Mouse (Mus musculus) liver, embryonic 11.5 days (tissue): ENCODE data around the gene Dctn3. TPM values are rescaled to one million over a fixed set of nuclear protein-coding genes. Genes with fewer than 3 reads are reported as not detected.

Experiments
- ATAC-seq: fragments of 200-750 bp; cut with Nextera tagmentation; replicated peaks from 2 replicates; pipeline ENCODE4 v1.8.0; 2017; ENCODE audit warnings: moderate number of reproducible peaks, mild to moderate bottlenecking, moderate TSS enrichment, moderate library complexity; ENCODE audit not compliant: low FRiP score
- DNase-seq: peaks from one replicate; pipeline ENCODE4 v3.0.0-alpha.2; 2017; ENCODE audit warnings: low spot score
- H3K27ac ChIP-seq: fragments of 300-500 bp; sonication (generic); 2 replicates; pipeline ENCODE4 v1.5.1; 2014; ENCODE audit warnings: mild to moderate bottlenecking, low read depth, low read length, control low read depth
- H3K27me3 ChIP-seq: fragments of 300-500 bp; sonication (generic); replicated peaks from 2 replicates; pipeline ENCODE4 v1.6.1; 2014; ENCODE audit warnings: low read length, mixed read lengths; ENCODE audit not compliant: control insufficient read depth, insufficient read depth
- H3K36me3 ChIP-seq: fragments of 300-500 bp; sonication (generic); 2 replicates; pipeline ENCODE4 v1.6.1; 2014; ENCODE audit warnings: mild to moderate bottlenecking, low read length, moderate library complexity, mixed read lengths; ENCODE audit not compliant: control insufficient read depth, insufficient read depth
- H3K4me1 ChIP-seq: fragments of 300-500 bp; sonication (generic); replicated peaks from 2 replicates; pipeline ENCODE4 v1.6.1; 2014; ENCODE audit warnings: low read length, mixed read lengths; ENCODE audit not compliant: control insufficient read depth, insufficient read depth
- H3K4me2 ChIP-seq: fragments of 300-500 bp; sonication (generic); 2 replicates; pipeline ENCODE4 v1.6.1; 2014; ENCODE audit warnings: mild to moderate bottlenecking, control low read depth, moderate library complexity
- H3K4me3 ChIP-seq: fragments of 300-500 bp; sonication (generic); 2 replicates; pipeline ENCODE4 v1.5.1; 2014; ENCODE audit warnings: low read depth, low read length, control low read depth
- H3K9ac ChIP-seq: fragments of 300-500 bp; sonication (generic); 2 replicates; pipeline ENCODE4 v1.6.1; 2014; ENCODE audit warnings: low read depth, low read length, control low read depth
- H3K9me3 ChIP-seq: fragments of 300-500 bp; sonication (generic); 2 replicates; pipeline ENCODE4 v1.6.1; 2016; ENCODE audit warnings: low read length, inconsistent platforms, mixed read lengths; ENCODE audit not compliant: control insufficient read depth
- WGBS: fragments of 180-500 bp; shearing (Covaris S2); extraction: QIAGEN DNeasy Blood & Tissue Kit; methylation state at CpG from one replicate; pipeline ENCODE4 v1.1.7; 2014; 5-methylcytosine and 5-hydroxymethylcytosine counted together
- polyA plus RNA-seq: library from polyadenylated mRNA; unstranded; fragments of >200 nt; fragmentation: Nextera tagmentation; extraction: Ambion mirVana; gene quantifications from 2 replicates; pipeline ENCODE4 v1.2.1, GENCODE M21; 2014

Dctn3 gene
- polyA plus RNA-seq, 1 experiment from 2014 or later, result 118 TPM

DNA sequence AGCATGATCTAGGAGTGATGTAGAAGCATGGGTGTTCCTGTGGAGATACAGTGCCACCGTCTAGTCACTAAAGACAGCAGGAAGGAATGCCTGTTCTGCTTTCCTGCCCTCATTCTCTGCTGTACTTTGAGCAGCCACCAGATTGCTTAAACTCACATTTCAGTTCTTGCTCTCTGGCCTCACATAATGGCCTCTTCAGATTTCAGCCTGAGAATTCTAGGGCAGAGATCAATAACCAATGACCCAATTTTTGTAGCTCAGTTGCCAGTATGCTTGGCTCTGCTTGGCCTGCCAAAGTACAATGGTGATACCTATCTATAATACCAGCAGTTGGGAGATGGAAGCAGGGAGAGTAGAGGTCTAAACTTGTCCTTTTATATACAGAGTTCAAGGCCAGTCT, 22.1 kb upstream of the Dctn3 start:
- Histone ChIP-seq H3K4me1 (peaks cover 3% of the 10 kb centered on the region; the same call in 1 of the 2 replicates), H3K9me3 (peaks cover 4% of the 10 kb centered on the region; the same call in 1 of the 2 replicates), H3K27ac (no peak overlapping the region), H3K4me3 (no peak overlapping the region), H3K9ac (no peak overlapping the region), H3K4me2 (no peak overlapping the region), H3K27me3 (no peaks in the 10 kb centered on the region), H3K36me3 (no peaks in the 10 kb centered on the region)
- DNase-seq (no peak), ATAC-seq (no peak)
- WGBS, result 58% methylated on average over 1 of the region's 1 CpGs

- Histone ChIP-seq H3K36me3 (peaks cover 2% of the 10 kb centered on the region), H3K4me3 (no peak overlapping the region), H3K9ac (no peak overlapping the region), H3K27me3 (no peaks in the 10 kb centered on the region), H3K4me1 (peaks cover 7% of the 10 kb centered on the region; the same call in 1 of the 2 replicates), H3K27ac (no peak overlapping the region), H3K4me2 (no peak overlapping the region), H3K9me3 (peaks cover 4% of the 10 kb centered on the region; the same call in 1 of the 2 replicates)
- 55% methylated on average over 2 of the region's 2 CpGs for WGBS
- DNase-seq (no peak), ATAC-seq (no peak)
Observed at GRCm38 (mm10) chr4:41744131-41744530, 21.2 kb upstream of the Dctn3 start.

GRCm38 (mm10) chr4:41741158-41741560, 18.2 kb upstream of the Dctn3 start:
- DNase-seq (peak; percentile 92), ATAC-seq (peak; percentile 96)
- H3K9me3 ChIP-seq, result peaks cover under 1% of the 10 kb centered on the region; the same call in 1 of the 2 replicates
- peaks cover 7% of the 10 kb centered on the region; the same call in 1 of the 2 replicates for H3K4me1 ChIP-seq
- peak overlapping the region; percentile 89 for H3K4me2 ChIP-seq
- no peaks in the 10 kb centered on the region for H3K27me3 ChIP-seq
- under 1% methylated on average over 27 of the region's 27 CpGs for WGBS
- H3K4me3 ChIP-seq, result peak overlapping the region; percentile 79
- peak overlapping the region; percentile 85 for H3K9ac ChIP-seq
- peak overlapping the region; percentile 52; the same call in 1 of the 2 replicates for H3K27ac ChIP-seq
- peaks cover 10% of the 10 kb centered on the region for H3K36me3 ChIP-seq

- Histone ChIP-seq H3K9me3 (no peaks in the 10 kb centered on the region), H3K27ac (peak overlapping the region; percentile 52; the same call in 1 of the 2 replicates), H3K9ac (peak overlapping the region; percentile 85), H3K36me3 (peaks cover 10% of the 10 kb centered on the region), H3K27me3 (no peaks in the 10 kb centered on the region), H3K4me3 (peak overlapping the region; percentile 79), H3K4me2 (peak overlapping the region; percentile 89), H3K4me1 (peaks cover 7% of the 10 kb centered on the region; the same call in 1 of the 2 replicates)
- DNase-seq (no peak), ATAC-seq (peak; percentile 82)
- under 1% methylated on average over 48 of the region's 48 CpGs for WGBS
Observed at GRCm38 (mm10) chr4:41740380-41741157, 17.6 kb upstream of the Dctn3 start.

- Histone ChIP-seq H3K27me3 (no peaks in the 10 kb centered on the region), H3K36me3 (peaks cover 10% of the 10 kb centered on the region), H3K4me1 (peaks cover 7% of the 10 kb centered on the region; the same call in 1 of the 2 replicates), H3K9ac (no peak overlapping the region), H3K9me3 (no peaks in the 10 kb centered on the region), H3K4me2 (no peak overlapping the region), H3K4me3 (no peak overlapping the region), H3K27ac (no peak overlapping the region)
- 93% methylated on average over 13 of the region's 13 CpGs for WGBS
- DNase-seq (no peak), ATAC-seq (no peak)
Observed at GRCm38 (mm10) chr4:41739260-41739659, 16.3 kb upstream of the Dctn3 start.

GRCm38 (mm10) chr4:41738256-41738603, 15.3 kb upstream of the Dctn3 start:
- Histone ChIP-seq H3K4me1 (peaks cover 7% of the 10 kb centered on the region; the same call in 1 of the 2 replicates), H3K9me3 (no peaks in the 10 kb centered on the region), H3K4me2 (no peak overlapping the region), H3K4me3 (no peak overlapping the region), H3K27me3 (peaks cover 5% of the 10 kb centered on the region), H3K27ac (no peak overlapping the region), H3K36me3 (peaks cover 10% of the 10 kb centered on the region), H3K9ac (no peak overlapping the region)
- ATAC-seq (no peak), DNase-seq (no peak)
- 75% methylated on average over 1 of the region's 1 CpGs for WGBS

- no peak overlapping the region for H3K27ac ChIP-seq
- H3K36me3 ChIP-seq, result peaks cover 10% of the 10 kb centered on the region
- no peak overlapping the region for H3K9ac ChIP-seq
- peaks cover 7% of the 10 kb centered on the region; the same call in 1 of the 2 replicates for H3K4me1 ChIP-seq
- H3K4me2 ChIP-seq, result no peak overlapping the region
- DNase-seq, result peak; percentile 62
- H3K9me3 ChIP-seq, result no peaks in the 10 kb centered on the region
- H3K4me3 ChIP-seq, result no peak overlapping the region
- ATAC-seq, result no peak
- WGBS, result 41% methylated on average over 8 of the region's 8 CpGs
- H3K27me3 ChIP-seq, result peaks cover 9% of the 10 kb centered on the region
Observed at GRCm38 (mm10) chr4:41737602-41738255, 14.8 kb upstream of the Dctn3 start.

DNA sequence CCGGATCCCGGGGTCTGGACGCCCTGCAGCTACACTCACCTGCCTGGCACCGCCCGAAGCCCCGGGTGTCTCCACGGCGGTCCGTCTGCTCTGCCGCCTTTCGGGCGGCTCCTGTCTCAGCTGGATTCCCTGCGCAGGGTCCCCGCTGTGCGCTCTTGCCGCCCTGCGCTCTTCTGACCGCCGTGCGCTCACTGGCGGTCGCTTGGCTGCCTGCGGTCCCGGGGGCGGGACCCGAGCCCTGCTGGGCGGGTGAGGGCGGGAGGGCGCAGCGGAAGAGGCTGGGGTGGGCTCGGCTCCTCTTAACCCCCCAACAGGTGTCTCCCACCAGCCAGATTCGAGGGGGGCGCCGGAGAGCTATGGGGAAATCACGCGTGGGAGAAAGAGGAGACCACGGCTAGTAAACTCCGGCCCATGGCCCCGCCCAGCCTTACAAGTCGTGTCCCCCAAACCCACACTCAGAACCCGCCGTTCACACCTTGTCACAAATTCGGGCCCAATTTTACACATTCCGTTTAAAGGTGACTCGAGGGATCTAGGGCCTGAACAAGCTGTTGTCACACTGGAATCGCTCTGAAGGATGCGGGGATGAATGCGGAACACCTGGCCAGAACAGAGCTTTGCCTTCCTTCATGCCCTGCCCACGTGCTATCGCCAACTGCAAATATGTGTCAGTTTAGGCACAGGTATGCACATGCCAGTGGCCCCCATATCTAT, 8.2 kb upstream of the Dctn3 start, which contains the start of gene Arid3c:
Arid3c (minus strand) TSS at position 91 of the 714 bp plus-strand sequence.
- no peaks in the 10 kb centered on the region for H3K4me1 ChIP-seq
- no peaks in the 10 kb centered on the region for H3K36me3 ChIP-seq
- no peak for DNase-seq
- peak within 1 kb of the TSS; percentile 64 for H3K4me2 ChIP-seq
- 2% methylated on average over 50 of the region's 50 CpGs for WGBS
- no peak within 1 kb of the TSS for H3K27ac ChIP-seq
- H3K4me3 ChIP-seq, result peak within 1 kb of the TSS; percentile 39
- H3K9ac ChIP-seq, result no peak within 1 kb of the TSS
- peaks cover 68% of the 10 kb centered on the region for H3K27me3 ChIP-seq
- H3K9me3 ChIP-seq, result no peaks in the 10 kb centered on the region
- peak; percentile 31; the same call in 1 of the 2 replicates for ATAC-seq
